Mouse (Mus musculus) neural tube, embryonic 15.5 days (tissue): ENCODE results near the gene Cym. TPM values are rescaled to one million over a fixed set of nuclear protein-coding genes. Genes with fewer than 3 reads are reported as not detected.
A peak's percentile ranks its signal among the peaks of the same experiment; 100 is the strongest.

Source experiments
- ATAC-seq: fragments of 200-750 bp; cut with Nextera tagmentation; 2 replicates; pipeline ENCODE4 v1.8.0; 2017; ENCODE audit warnings: mild to moderate bottlenecking, moderate TSS enrichment, moderate library complexity; ENCODE audit not compliant: low FRiP score
- H3K27ac ChIP-seq: fragments of 300-500 bp; sonication (generic); replicated peaks from 2 replicates; pipeline ENCODE4 v1.5.1; 2015; ENCODE audit warnings: mild to moderate bottlenecking, inconsistent platforms
- H3K27me3 ChIP-seq: fragments of 300-500 bp; sonication (generic); replicated peaks from 2 replicates; pipeline ENCODE4 v1.6.1; 2015; ENCODE audit warnings: inconsistent platforms
- H3K36me3 ChIP-seq: fragments of 300-500 bp; sonication (generic); 2 replicates; pipeline ENCODE4 v1.6.1; 2015; ENCODE audit warnings: inconsistent platforms
- H3K4me1 ChIP-seq: fragments of 300-500 bp; sonication (generic); 2 replicates; pipeline ENCODE4 v1.6.1; 2015; ENCODE audit warnings: inconsistent platforms
- H3K4me2 ChIP-seq: fragments of 300-500 bp; sonication (generic); 2 replicates; pipeline ENCODE4 v1.6.1; 2015; ENCODE audit warnings: inconsistent platforms, mild to moderate bottlenecking, moderate library complexity
- H3K4me3 ChIP-seq: fragments of 300-500 bp; sonication (generic); replicated peaks from 2 replicates; pipeline ENCODE4 v1.5.1; 2015; ENCODE audit warnings: mild to moderate bottlenecking, inconsistent platforms
- H3K9ac ChIP-seq: fragments of 300-500 bp; sonication (generic); replicated peaks from 2 replicates; pipeline ENCODE4 v1.6.1; 2015; ENCODE audit warnings: mild to moderate bottlenecking, inconsistent platforms
- H3K9me3 ChIP-seq: fragments of 300-500 bp; sonication (generic); replicated peaks from 2 replicates; pipeline ENCODE4 v1.6.1; 2016; ENCODE audit warnings: inconsistent platforms
- WGBS: fragments of 180-500 bp; shearing (Covaris S2); methylation state at CpG from one replicate; pipeline ENCODE4 v1.1.7; 2015; ENCODE audit warnings: mixed read lengths; 5-methylcytosine and 5-hydroxymethylcytosine counted together
- polyA plus RNA-seq: library from polyadenylated mRNA; unstranded; fragments of >200 nt; fragmentation: Nextera tagmentation; extraction: Ambion mirVana; gene quantifications from 2 replicates; pipeline ENCODE4 v1.2.1, GENCODE M21; 2015

Cym gene
- polyA plus RNA-seq, 1 experiment from 2014 or later = 0.17 TPM

GRCm38 (mm10) chr3:107218572-107218971, 3.0 kb downstream of the Cym start:
- 94% methylated on average over 7 of the region's 7 CpGs for WGBS
- no peak overlapping the region for H3K27ac ChIP-seq
- no peak for ATAC-seq
- H3K9me3 ChIP-seq = no peaks in the 10 kb centered on the region
- H3K4me2 ChIP-seq = no peak overlapping the region
- no peaks in the 10 kb centered on the region for H3K36me3 ChIP-seq
- no peak overlapping the region for H3K9ac ChIP-seq
- H3K4me3 ChIP-seq = no peak overlapping the region
- no peaks in the 10 kb centered on the region for H3K27me3 ChIP-seq
- H3K4me1 ChIP-seq = no peaks in the 10 kb centered on the region

GRCm38 (mm10) chr3:107217101-107217480, 4.4 kb downstream of the Cym start:
- no peak for ATAC-seq
- Histone ChIP-seq H3K4me1 (no peaks in the 10 kb centered on the region), H3K27ac (no peak overlapping the region), H3K9me3 (no peaks in the 10 kb centered on the region), H3K36me3 (no peaks in the 10 kb centered on the region), H3K9ac (no peak overlapping the region), H3K4me2 (no peak overlapping the region), H3K4me3 (no peak overlapping the region), H3K27me3 (no peaks in the 10 kb centered on the region)
- WGBS = 90% methylated on average over 3 of the region's 3 CpGs

- H3K27ac ChIP-seq = no peak overlapping the region
- no peaks in the 10 kb centered on the region for H3K36me3 ChIP-seq
- no peak overlapping the region for H3K4me3 ChIP-seq
- WGBS = 61% methylated on average over 8 of the region's 8 CpGs
- no peaks in the 10 kb centered on the region for H3K9me3 ChIP-seq
- no peaks in the 10 kb centered on the region for H3K27me3 ChIP-seq
- no peak overlapping the region for H3K9ac ChIP-seq
- ATAC-seq = no peak
- H3K4me2 ChIP-seq = no peak overlapping the region
- no peaks in the 10 kb centered on the region for H3K4me1 ChIP-seq
Observed at GRCm38 (mm10) chr3:107216400-107217100, 5.0 kb downstream of the Cym start.

- Histone ChIP-seq H3K4me2 (no peak overlapping the region), H3K9ac (no peak overlapping the region), H3K4me3 (no peak overlapping the region), H3K27me3 (no peaks in the 10 kb centered on the region), H3K9me3 (no peaks in the 10 kb centered on the region), H3K27ac (no peak overlapping the region), H3K4me1 (no peaks in the 10 kb centered on the region), H3K36me3 (no peaks in the 10 kb centered on the region)
- 88% methylated on average over 5 of the region's 5 CpGs for WGBS
- no peak for ATAC-seq
Observed at GRCm38 (mm10) chr3:107214606-107215005, 6.9 kb downstream of the Cym start.

- WGBS = 59% methylated on average over 7 of the region's 7 CpGs
- H3K36me3 ChIP-seq = no peaks in the 10 kb centered on the region
- H3K4me1 ChIP-seq = peaks cover 12% of the 10 kb centered on the region
- ATAC-seq = no peak
- H3K9me3 ChIP-seq = no peaks in the 10 kb centered on the region
- H3K27ac ChIP-seq = no peak overlapping the region
- H3K9ac ChIP-seq = no peak overlapping the region
- H3K27me3 ChIP-seq = no peaks in the 10 kb centered on the region
- no peak overlapping the region for H3K4me2 ChIP-seq
- H3K4me3 ChIP-seq = no peak overlapping the region
Observed at GRCm38 (mm10) chr3:107207625-107208253, 13.8 kb downstream of the Cym start.

- WGBS = 39% methylated on average over 4 of the region's 4 CpGs
- Histone ChIP-seq H3K4me3 (no peak overlapping the region), H3K36me3 (no peaks in the 10 kb centered on the region), H3K9me3 (no peaks in the 10 kb centered on the region), H3K4me1 (peaks cover 12% of the 10 kb centered on the region), H3K27me3 (no peaks in the 10 kb centered on the region), H3K27ac (no peak overlapping the region), H3K9ac (no peak overlapping the region), H3K4me2 (no peak overlapping the region)
- no peak for ATAC-seq
Observed at GRCm38 (mm10) chr3:107206490-107207150, 14.9 kb downstream of the Cym start.

GRCm38 (mm10) chr3:107205994-107206393, 15.5 kb downstream of the Cym start:
- Histone ChIP-seq H3K36me3 (no peaks in the 10 kb centered on the region), H3K4me3 (no peak overlapping the region), H3K9me3 (no peaks in the 10 kb centered on the region), H3K4me1 (peaks cover 12% of the 10 kb centered on the region), H3K27me3 (no peaks in the 10 kb centered on the region), H3K9ac (no peak overlapping the region), H3K4me2 (no peak overlapping the region), H3K27ac (no peak overlapping the region)
- peak; percentile 56; the same call in 1 of the 2 replicates for ATAC-seq
- 14% methylated on average over 4 of the region's 4 CpGs for WGBS

- Histone ChIP-seq H3K9ac (no peak overlapping the region), H3K27me3 (no peaks in the 10 kb centered on the region), H3K4me1 (peaks cover 12% of the 10 kb centered on the region), H3K9me3 (no peaks in the 10 kb centered on the region), H3K36me3 (no peaks in the 10 kb centered on the region), H3K4me3 (no peak overlapping the region), H3K4me2 (no peak overlapping the region), H3K27ac (no peak overlapping the region)
- no peak for ATAC-seq
Observed at GRCm38 (mm10) chr3:107205170-107205569, 16.4 kb downstream of the Cym start.

GRCm38 (mm10) chr3:107204413-107204812, 17.1 kb downstream of the Cym start:
- Histone ChIP-seq H3K36me3 (no peaks in the 10 kb centered on the region), H3K4me3 (no peak overlapping the region), H3K27me3 (no peaks in the 10 kb centered on the region), H3K9me3 (no peaks in the 10 kb centered on the region), H3K4me2 (no peak overlapping the region), H3K9ac (no peak overlapping the region), H3K4me1 (peaks cover 12% of the 10 kb centered on the region), H3K27ac (no peak overlapping the region)
- ATAC-seq = no peak
- 91% methylated on average over 3 of the region's 3 CpGs for WGBS

- H3K27ac ChIP-seq = no peak overlapping the region
- ATAC-seq = no peak
- peaks cover 2% of the 10 kb centered on the region; the same call in 1 of the 2 replicates for H3K4me1 ChIP-seq
- H3K9ac ChIP-seq = no peak overlapping the region
- H3K36me3 ChIP-seq = no peaks in the 10 kb centered on the region
- 40% methylated on average over 9 of the region's 9 CpGs for WGBS
- H3K9me3 ChIP-seq = no peaks in the 10 kb centered on the region
- no peak overlapping the region for H3K4me3 ChIP-seq
- no peak overlapping the region for H3K4me2 ChIP-seq
- H3K27me3 ChIP-seq = 0 out of 2 replicates have a peak, but pooled peaks cover 1% of the 10 kb centered on the region
Observed at GRCm38 (mm10) chr3:107201310-107202180, 20.0 kb downstream of the Cym start.

GRCm38 (mm10) chr3:107188226-107188899, 33.2 kb downstream of the Cym start:
- no peaks in the 10 kb centered on the region for H3K4me1 ChIP-seq
- no peak overlapping the region for H3K9ac ChIP-seq
- H3K4me3 ChIP-seq = no peak overlapping the region
- no peaks in the 10 kb centered on the region for H3K36me3 ChIP-seq
- no peaks in the 10 kb centered on the region for H3K9me3 ChIP-seq
- 48% methylated on average over 6 of the region's 6 CpGs for whole genome bisulfite sequencing
- peak; percentile 90 for ATAC-seq
- H3K27ac ChIP-seq = no peak overlapping the region
- H3K4me2 ChIP-seq = no peak overlapping the region
- no peaks in the 10 kb centered on the region for H3K27me3 ChIP-seq
